Mouse (Mus musculus) forebrain, embryonic 10.5 days (tissue): Measurements from ENCODE around the gene Bud13. TPM values are rescaled to one million over a fixed set of nuclear protein-coding genes. Genes with fewer than 3 reads are reported as not detected.

ENCODE experiments used
- polyA plus RNA-seq: library from polyadenylated mRNA; unstranded; fragments of >200 nt; fragmentation: Nextera tagmentation; extraction: Ambion mirVana; gene quantifications from 2 replicates; pipeline ENCODE4 v1.2.1, GENCODE M21; 2016

Bud13 gene
- polyA plus RNA-seq, 1 experiment from 2014 or later, result 32.3 TPM

Other genes starting within 250 kb of the Bud13 start
- 0.95 and 1.1 TPM in 2 replicates for gene Apoa1, start 54.4 kb upstream of the Bud13 start, polyA plus RNA-seq
- gene Apoc3, start 47.4 kb upstream of the Bud13 start, polyA plus RNA-seq, result not detected in 2 replicates
- not detected in 2 replicates for gene Apoa4, start 42.3 kb upstream of the Bud13 start, polyA plus RNA-seq
- gene Apoa5, start 14.4 kb upstream of the Bud13 start, polyA plus RNA-seq, result not detected in 2 replicates
- gene Zpr1, start 9.9 kb upstream of the Bud13 start, polyA plus RNA-seq, result 70.9 and 76.7 TPM in 2 replicates
- gene 4931429L15Rik, start 37.0 kb downstream of the Bud13 start, polyA plus RNA-seq, result 0.22 TPM in 1 of 2 replicates, not detected in the other